Mouse (Mus musculus) midbrain, postnatal 0 days (tissue): ENCODE data around the gene Smim22. TPM values are rescaled to one million over a fixed set of nuclear protein-coding genes. Genes with fewer than 3 reads are reported as not detected.

Source experiments
- ATAC-seq: fragments of 200-750 bp; cut with Nextera tagmentation; 2 replicates; pipeline ENCODE4 v1.8.0; 2017; ENCODE audit warnings: moderate number of reproducible peaks, mild to moderate bottlenecking, moderate TSS enrichment, moderate library complexity; ENCODE audit not compliant: low FRiP score
- DNase-seq: peaks from one replicate; pipeline ENCODE4 v3.0.0-alpha.2; 2015; ENCODE audit warnings: low spot score
- H3K27ac ChIP-seq: fragments of 300-500 bp; sonication (generic); 2 replicates; pipeline ENCODE4 v1.5.1; 2014; ENCODE audit warnings: low read depth, mild to moderate bottlenecking, low read length, mixed read lengths
- H3K27me3 ChIP-seq: fragments of 300-500 bp; sonication (generic); 2 replicates; pipeline ENCODE4 v1.6.1; 2014; ENCODE audit warnings: low read length, control low read depth, mixed read lengths; ENCODE audit not compliant: insufficient read depth
- H3K36me3 ChIP-seq: fragments of 300-500 bp; sonication (generic); 2 replicates; pipeline ENCODE4 v1.6.1; 2014; ENCODE audit warnings: low read length, control low read depth, mixed read lengths; ENCODE audit not compliant: insufficient read depth
- H3K4me1 ChIP-seq: fragments of 300-500 bp; sonication (generic); 2 replicates; pipeline ENCODE4 v1.6.1; 2014; ENCODE audit warnings: mild to moderate bottlenecking, control low read depth, antibody characterized with exemption, low read length, mixed read lengths; ENCODE audit not compliant: insufficient read depth
- H3K4me2 ChIP-seq: fragments of 300-500 bp; sonication (generic); 2 replicates; pipeline ENCODE4 v1.6.1; 2014; ENCODE audit warnings: low read depth, mild to moderate bottlenecking, low read length, mixed read lengths; ENCODE audit not compliant: poor library complexity, severe bottlenecking
- H3K4me3 ChIP-seq: fragments of 300-500 bp; sonication (generic); 2 replicates; pipeline ENCODE4 v1.5.1; 2014; ENCODE audit warnings: low read depth, mild to moderate bottlenecking, low read length, moderate library complexity
- H3K9ac ChIP-seq: fragments of 300-500 bp; sonication (generic); replicated peaks from 2 replicates; pipeline ENCODE4 v1.6.1; 2014; ENCODE audit warnings: mild to moderate bottlenecking, low read length, moderate library complexity, mixed read lengths; ENCODE audit not compliant: poor library complexity, severe bottlenecking
- H3K9me3 ChIP-seq: fragments of 300-500 bp; sonication (generic); 2 replicates; pipeline ENCODE4 v1.6.1; 2016; ENCODE audit warnings: low read length, control low read depth
- CTCF ChIP-seq: IDR thresholded peaks from 2 replicates; pipeline ENCODE4 v1.5.1; 2016; ENCODE audit warnings: antibody characterized with exemption, mild to moderate bottlenecking
- WGBS: fragments of 180-500 bp; shearing (Covaris S2); extraction: QIAGEN DNeasy Blood & Tissue Kit; methylation state at CpG from one replicate; pipeline ENCODE4 v1.1.7; 2014; 5-methylcytosine and 5-hydroxymethylcytosine counted together
- polyA plus RNA-seq: library from polyadenylated mRNA; unstranded; fragments of >200 nt; fragmentation: Nextera tagmentation; extraction: Ambion mirVana; gene quantifications from 2 replicates; pipeline ENCODE4 v1.2.1, GENCODE M21; 2015
- total RNA-seq: library from RNA; depleted of rRNA; stranded (reverse); fragments of >200 nt; gene quantifications from 2 replicates; pipeline ENCODE4 v1.2.3, GENCODE M21; 2014; rRNA removed

The Smim22 gene
- total and polyA plus RNA-seq, 2 experiments from 2014 or later: not detected

GRCm38 (mm10) chr16:5050251-5051110 is 43.4 kb downstream of the Smim22 start:
- ATAC-seq: peak; percentile 67
- Histone ChIP-seq H3K4me1 (peaks cover 7% of the 10 kb centered on the region; the same call in 1 of the 2 replicates), H3K27me3 (no peaks in the 10 kb centered on the region), H3K27ac (peak overlapping the region; percentile 97), H3K36me3 (peaks cover 14% of the 10 kb centered on the region; the same call in 1 of the 2 replicates), H3K4me2 (peak overlapping the region; percentile 92), H3K9me3 (no peaks in the 10 kb centered on the region), H3K4me3 (peak overlapping the region; percentile 98), H3K9ac (peak overlapping the region; percentile 87)
- under 1% methylated on average over 77 of the region's 78 CpGs for WGBS
- DNase-seq: peak; percentile 71
- TF ChIP-seq CTCF: no peak

Other genes starting within 250 kb of the Smim22 start
- 122 and 130 TPM in 2 replicates for gene Cdip1, start 217.0 kb upstream of the Smim22 start, total RNA-seq
- gene Cdip1, start 217.0 kb upstream of the Smim22 start, polyA plus RNA-seq: 131 and 139 TPM in 2 replicates
- gene 4930562C15Rik, start 171.9 kb upstream of the Smim22 start, total RNA-seq: not detected in 2 replicates
- 0.47 TPM in 1 of 2 replicates, not detected in the other for gene 4930562C15Rik, start 171.9 kb upstream of the Smim22 start, polyA plus RNA-seq
- 30.3 and 35.0 TPM in 2 replicates for gene Ubald1, start 127.0 kb upstream of the Smim22 start, total RNA-seq
- gene Ubald1, start 127.0 kb upstream of the Smim22 start, polyA plus RNA-seq: 79.9 and 82.5 TPM in 2 replicates
- 199 and 221 TPM in 2 replicates for gene Mgrn1, start 121.0 kb upstream of the Smim22 start, total RNA-seq
- 117 and 127 TPM in 2 replicates for gene Mgrn1, start 121.0 kb upstream of the Smim22 start, polyA plus RNA-seq
- gene Nudt16l1, start 68.5 kb upstream of the Smim22 start, total RNA-seq: 46.7 and 48.6 TPM in 2 replicates
- 103 and 117 TPM in 2 replicates for gene Nudt16l1, start 68.5 kb upstream of the Smim22 start, polyA plus RNA-seq
- gene Anks3, start 43.1 kb upstream of the Smim22 start, total RNA-seq: 36.7 and 62.2 TPM in 2 replicates
- 44.3 and 46.9 TPM in 2 replicates for gene Anks3, start 43.1 kb upstream of the Smim22 start, polyA plus RNA-seq
- not detected in 2 replicates for gene Sept12, start 9.4 kb upstream of the Smim22 start, total RNA-seq
- not detected in 2 replicates for gene Sept12, start 9.4 kb upstream of the Smim22 start, polyA plus RNA-seq
- 115 and 121 TPM in 2 replicates for gene Rogdi, start 6.3 kb downstream of the Smim22 start, total RNA-seq
- gene Rogdi, start 6.3 kb downstream of the Smim22 start, polyA plus RNA-seq: 165 and 175 TPM in 2 replicates
- gene Glyr1, start 42.6 kb downstream of the Smim22 start, total RNA-seq: 176 and 179 TPM in 2 replicates
- 146 and 149 TPM in 2 replicates for gene Glyr1, start 42.6 kb downstream of the Smim22 start, polyA plus RNA-seq
- 28.4 and 28.9 TPM in 2 replicates for gene Ubn1, start 42.8 kb downstream of the Smim22 start, total RNA-seq
- gene Ubn1, start 42.8 kb downstream of the Smim22 start, polyA plus RNA-seq: 5.8 and 7.0 TPM in 2 replicates
- gene Ppl, start 125.1 kb downstream of the Smim22 start, total RNA-seq: 0.14 and 0.88 TPM in 2 replicates
- 0.09 and 0.10 TPM in 2 replicates for gene Ppl, start 125.1 kb downstream of the Smim22 start, polyA plus RNA-seq
- 0.76 and 1.6 TPM in 2 replicates for gene Sec14l5, start 139.8 kb downstream of the Smim22 start, total RNA-seq
- 0.09 and 0.14 TPM in 2 replicates for gene Sec14l5, start 139.8 kb downstream of the Smim22 start, polyA plus RNA-seq
- gene Nagpa, start 196.7 kb downstream of the Smim22 start, total RNA-seq: 8.2 and 12.5 TPM in 2 replicates
- gene Nagpa, start 196.7 kb downstream of the Smim22 start, polyA plus RNA-seq: 7.3 and 9.1 TPM in 2 replicates
- 22.4 and 23.4 TPM in 2 replicates for gene AU021092, start 215.0 kb downstream of the Smim22 start, total RNA-seq
- gene AU021092, start 215.0 kb downstream of the Smim22 start, polyA plus RNA-seq: 8.1 and 9.3 TPM in 2 replicates
- gene Alg1, start 226.3 kb downstream of the Smim22 start, total RNA-seq: 39.0 and 46.7 TPM in 2 replicates
- gene Alg1, start 226.3 kb downstream of the Smim22 start, polyA plus RNA-seq: 40.1 and 45.9 TPM in 2 replicates
- 5.8 and 7.1 TPM in 2 replicates for gene Eef2kmt, start 248.7 kb downstream of the Smim22 start, total RNA-seq
- gene Eef2kmt, start 248.7 kb downstream of the Smim22 start, polyA plus RNA-seq: 6.1 and 6.2 TPM in 2 replicates